Mouse (Mus musculus): Measurements from ENCODE around the gene Abhd5. TPM values are rescaled to one million over a fixed set of nuclear protein-coding genes. Genes with fewer than 3 reads are reported as not detected.

The Abhd5 gene
- total RNA-seq, 1 experiment from 2014 or later: 67.2 TPM

DNA sequence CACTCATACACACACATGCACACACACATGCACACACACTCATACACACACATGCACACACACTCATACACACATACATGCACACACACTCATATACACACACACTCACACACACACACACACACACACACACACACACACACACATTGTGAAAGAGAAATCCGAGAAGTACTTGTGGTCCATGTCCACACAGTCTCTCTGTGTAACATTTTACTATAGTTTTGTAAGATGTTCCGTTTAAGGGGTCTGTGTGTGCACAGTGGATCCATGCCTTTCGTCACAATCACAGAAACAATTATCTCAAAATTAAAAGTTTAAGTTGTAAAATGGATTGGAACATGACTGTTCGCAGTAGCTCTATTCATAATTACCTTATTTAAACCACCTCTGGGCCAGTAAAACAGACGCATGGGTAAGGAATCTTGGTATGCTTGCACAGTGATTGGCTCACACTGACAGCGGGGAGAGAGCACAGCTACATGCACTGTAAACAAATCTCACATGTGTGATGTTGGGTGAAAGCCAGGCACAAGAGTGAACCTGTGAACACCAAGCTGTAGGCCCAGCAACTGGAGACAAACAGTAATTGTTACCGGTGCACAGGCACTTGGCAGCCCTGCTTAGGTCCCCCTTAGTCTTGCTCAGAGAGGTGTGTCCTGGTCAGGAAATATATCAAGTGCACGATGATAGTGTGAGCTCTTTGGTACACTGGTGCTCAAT lies 63.8 kb downstream of the Abhd5 start:
- DNase-seq: no peak

DNA sequence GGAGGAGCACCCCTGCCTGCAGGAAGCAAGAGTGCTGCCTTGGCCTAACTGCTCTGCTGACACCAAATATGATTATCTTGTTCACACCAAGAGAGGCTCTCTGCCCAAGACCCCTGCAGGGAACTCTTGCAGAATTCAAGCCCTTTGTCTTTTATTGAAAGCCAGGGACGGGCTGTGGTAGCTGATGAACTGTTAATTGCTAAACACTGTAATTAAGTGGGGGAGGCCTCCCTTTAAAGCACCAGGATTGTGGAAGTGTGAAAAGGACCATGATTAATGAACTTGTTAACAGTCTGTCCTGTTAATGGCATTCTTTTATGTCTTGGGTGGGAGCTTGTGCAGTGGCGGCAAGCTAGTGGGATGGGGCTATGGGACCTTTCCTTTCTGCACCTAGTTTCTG lies 65.2 kb downstream of the Abhd5 start:
- no peak for DNase-seq

DNA sequence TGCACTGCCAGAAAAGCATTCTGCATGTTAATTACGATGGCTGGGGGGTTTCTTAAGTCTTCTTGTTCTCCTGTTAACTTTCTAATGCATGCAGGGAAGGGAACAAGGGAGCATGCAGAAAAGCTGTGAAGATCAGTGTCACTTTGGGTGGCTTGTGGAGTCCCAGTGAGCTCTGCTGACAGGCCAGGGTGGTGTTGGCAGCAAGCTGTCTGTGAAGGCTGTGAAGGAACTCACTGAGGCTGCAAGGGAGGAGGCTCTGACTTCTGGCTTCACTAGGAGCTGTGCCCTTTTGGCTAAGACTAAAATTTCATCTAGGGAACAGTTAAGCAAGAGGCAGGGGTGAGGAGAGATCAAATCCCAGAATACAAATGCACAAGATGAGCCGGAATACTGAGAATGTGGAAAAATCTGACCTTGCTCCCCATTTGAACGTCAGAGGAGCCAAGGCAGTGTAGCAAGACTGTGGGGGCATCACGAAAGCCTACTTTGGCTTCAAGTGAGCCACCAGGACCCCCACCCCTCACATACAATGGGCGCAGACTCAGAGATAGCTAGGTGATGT lies 68.9 kb downstream of the Abhd5 start:
- no peak for DNase-seq

DNA sequence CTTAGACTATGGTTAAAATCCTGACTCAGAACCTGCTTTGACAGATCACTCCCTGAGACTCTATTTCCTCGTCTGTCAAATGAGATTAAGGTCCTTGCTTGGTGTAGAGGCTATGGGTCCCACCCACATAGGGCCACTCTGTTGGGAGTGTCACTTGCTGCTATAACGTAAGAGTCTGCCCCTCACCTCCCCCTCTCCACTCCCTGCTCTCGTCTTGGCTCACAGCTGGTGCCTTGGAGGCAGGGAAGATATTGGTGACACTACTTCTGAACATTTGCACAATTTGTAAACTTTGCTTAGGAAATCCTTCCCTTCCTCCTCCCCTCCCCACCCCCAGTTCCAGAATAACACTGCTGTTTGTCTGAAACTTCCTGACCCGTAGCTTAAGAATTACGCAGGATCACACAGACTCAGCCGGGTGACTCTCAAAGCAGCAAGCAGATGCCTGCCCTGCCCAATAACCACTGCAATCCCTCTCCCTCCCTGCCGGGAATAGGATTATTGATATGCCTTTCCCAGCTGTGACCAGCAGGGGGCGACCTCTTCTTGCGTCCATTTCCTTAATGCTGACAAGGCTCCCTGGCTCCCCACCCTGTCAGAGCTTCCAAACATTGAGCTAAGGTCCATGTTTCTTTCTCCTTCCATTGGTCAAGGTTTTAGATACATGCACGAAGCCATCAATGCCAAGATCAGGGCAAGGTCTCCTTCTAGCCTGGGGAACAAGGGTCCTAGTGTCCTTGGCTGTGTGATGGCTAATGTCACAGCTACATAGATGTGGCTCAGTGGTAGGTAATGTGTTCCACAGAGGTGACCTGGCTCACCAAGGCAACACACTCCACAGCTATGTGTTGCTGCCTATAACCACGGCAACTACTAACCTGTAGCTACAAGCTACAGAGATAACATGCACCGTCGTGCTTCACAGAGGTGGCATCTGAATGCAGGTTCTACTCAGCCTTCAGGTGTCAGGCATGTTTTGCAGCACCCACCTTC lies 69.7 kb downstream of the Abhd5 start:
- peak; percentile 81 for DNase-seq

DNA sequence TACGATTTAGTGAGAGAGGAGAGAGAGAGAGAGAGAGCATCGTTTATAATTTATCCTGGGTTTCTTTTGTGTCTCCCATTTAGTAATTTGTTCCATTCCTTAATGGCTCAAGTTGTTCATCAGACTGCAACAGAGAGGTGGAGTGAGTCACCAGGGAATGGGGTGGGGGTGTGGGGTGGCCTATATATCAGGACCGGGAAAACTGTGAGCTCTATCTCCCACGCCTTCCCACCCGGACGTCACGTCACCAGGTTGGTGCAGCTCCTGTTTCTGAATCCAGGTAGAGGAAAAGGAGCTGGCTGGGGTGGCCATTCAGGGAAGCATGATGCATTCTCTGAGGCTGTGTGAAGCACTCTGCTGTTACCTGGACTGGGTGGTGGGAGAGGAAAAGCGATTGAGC lies 70.5 kb downstream of the Abhd5 start:
- no peak for DNase-seq

DNA sequence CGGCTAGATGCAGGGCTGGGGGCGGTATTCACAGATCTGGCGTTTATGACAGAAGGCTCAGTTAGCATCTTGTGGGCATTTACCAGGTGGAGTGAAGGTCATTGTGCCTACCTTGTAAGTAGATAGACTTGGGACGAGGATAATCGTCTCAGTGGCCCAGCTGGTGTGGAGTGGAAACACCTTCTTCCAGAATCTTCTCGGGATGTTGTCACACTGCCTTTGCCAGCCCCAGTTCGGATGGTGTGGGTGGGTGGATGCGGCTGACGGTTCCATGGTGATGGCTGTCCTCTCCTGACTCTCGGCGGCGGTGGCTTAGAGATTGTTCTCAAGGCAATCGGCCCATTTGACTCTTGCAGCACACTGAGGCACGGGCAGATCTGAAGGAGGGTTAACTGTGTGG lies 71.3 kb downstream of the Abhd5 start:
- no peak for DNase-seq

DNA sequence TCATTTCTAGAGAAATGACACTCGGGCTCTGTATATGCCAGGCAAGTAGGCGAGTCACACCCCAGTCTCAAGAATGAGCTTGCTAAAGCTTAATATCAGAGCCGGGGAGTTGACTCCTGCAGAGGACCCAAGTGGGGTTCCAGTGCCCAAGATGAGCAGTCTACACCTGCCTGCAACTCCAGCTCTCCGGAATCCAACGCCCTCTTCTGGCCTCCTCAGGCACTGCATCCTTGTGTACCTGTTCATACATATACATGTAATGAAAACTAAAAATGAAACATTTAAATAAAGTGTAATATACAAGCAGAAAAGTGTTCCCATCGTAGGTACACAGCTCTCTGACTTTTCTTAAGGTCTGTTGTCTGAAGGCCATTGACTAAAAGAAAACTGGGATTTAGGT lies 71.7 kb downstream of the Abhd5 start:
- no peak for DNase-seq

DNA sequence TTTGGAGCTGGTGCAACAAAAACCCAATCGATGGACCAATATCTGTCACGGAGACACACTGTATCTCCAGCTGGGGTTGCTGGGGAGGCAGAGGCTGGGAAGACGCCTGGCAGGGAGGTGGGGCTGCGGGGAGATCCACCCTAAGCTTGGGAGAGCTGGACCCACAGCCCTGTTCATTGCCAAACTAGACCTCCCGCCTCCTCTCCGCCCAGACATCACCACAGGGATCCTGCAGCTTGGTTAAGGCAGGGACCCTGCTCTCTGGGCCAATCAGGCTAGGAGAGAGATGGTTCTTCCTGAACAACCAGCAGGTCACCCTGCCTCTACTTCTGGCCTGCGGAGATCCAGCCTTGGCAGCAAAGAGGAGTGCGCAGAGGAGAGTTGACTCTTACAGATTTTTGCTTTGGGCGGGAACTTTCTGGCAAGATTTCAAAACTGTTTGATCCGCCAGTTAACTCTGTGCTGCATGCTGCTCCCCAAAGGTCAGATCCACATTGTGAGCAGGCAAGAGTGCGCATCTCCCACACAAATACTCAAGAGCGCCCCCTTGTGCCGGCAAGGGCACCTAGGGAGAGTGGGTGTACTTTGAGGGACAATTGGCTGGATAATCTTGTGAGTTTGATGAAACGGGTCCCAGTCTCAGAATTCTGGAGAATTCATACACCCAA lies 73.7 kb downstream of the Abhd5 start:
- peak; percentile 82 for DNase-seq

DNA sequence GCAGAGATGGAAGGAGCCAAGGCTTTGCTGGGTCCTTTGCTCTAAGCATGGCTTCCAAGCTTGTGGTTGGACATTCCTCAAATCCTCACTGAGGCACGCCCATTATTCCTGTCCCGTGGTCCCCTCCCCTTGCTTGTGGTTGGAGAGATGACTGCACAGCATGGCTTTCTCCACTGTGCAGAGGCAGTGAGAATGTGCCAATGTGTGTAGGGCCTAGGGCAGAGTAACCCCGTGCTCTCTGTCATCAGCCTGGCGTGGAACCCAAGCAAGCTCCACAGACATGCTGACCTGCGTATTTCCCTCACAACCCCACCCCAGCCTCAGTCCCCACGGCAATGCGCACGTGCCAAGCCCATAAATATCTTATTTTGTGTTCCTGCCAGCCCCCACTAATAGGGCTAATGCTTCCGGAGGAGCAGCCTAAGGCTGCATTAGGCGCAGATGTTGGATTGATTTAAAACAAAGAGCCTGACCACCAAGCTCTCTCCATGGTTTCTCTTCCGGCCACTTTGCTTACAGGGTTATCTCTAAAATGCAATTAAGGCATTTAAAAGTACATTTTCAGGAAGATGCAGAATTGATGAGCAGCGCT lies 77.7 kb downstream of the Abhd5 start:
- DNase-seq: no peak

DNA sequence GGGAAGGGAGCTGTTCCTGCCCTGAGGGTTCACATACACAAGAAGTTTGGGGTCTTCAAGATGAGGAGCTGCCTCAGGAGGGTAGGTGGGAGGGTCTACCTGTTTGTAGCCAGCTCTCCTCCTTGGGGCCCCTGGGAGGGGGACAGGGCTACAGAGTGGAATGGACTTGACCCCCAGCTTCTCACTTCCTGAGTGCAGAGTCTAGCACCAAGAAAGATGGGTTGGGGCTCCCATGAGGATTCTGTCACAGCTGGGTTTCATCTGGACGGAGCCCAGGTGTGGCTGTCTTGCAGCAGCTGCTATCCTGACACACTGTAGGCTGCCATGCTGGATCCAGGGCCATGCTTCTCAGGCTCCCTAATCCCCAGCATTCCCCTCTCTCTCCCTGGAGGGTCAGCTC lies 78.3 kb downstream of the Abhd5 start:
- DNase-seq: no peak

Other genes with a start within 250 kb of the Abhd5 start
- gene Snrk, start 234.3 kb upstream of the Abhd5 start, total RNA-seq (2021): 177 and 190 TPM in 2 replicates
- gene Ano10, start 57.2 kb upstream of the Abhd5 start, total RNA-seq (2021): 82.0 and 86.6 TPM in 2 replicates